Mouse (Mus musculus): Measurements from ENCODE around the gene Mettl5.

GRCm38 (mm10) chr2:69924943-69925342 is 39.5 kb upstream of the Mettl5 start:
- TF ChIP-seq CTCF (IDR thresholded peaks at IDR 0.05; ENCODE audit: low read depth, low read length) (no peak), POLR2A (IDR thresholded peaks at IDR 0.05; ENCODE audit: insufficient read depth, low read length) (no peak), EP300 (IDR thresholded peaks at IDR 0.05; ENCODE audit: insufficient read depth, low read depth, low read length) (no peak)

All from ES-Bruce4 (cell line).